Mouse (Mus musculus): ENCODE measurements at regions not wholly inside any gene's neighbourhood (a gene's known extent, or its start where the extent isn't known, plus 50 kb on each side); places are given as distances from the start of the nearest gene placed in this dataset.
A peak's percentile ranks its signal among the peaks of the same experiment; 100 is the strongest.
"Not testable (repeated sequence)": the region's sequence is repeated elsewhere in the genome, so short reads cannot be mapped to it uniquely, and the experiment has no call there.

GRCm38 (mm10) chr13:97365557-97366244 is 124.8 kb downstream of the Enc1 start:
- ATAC-seq (replicated peaks; ENCODE audit: poor library complexity) = peak; percentile 23; the same call in 1 of the 2 replicates

GRCm38 (mm10) chr13:97365004-97365403 is 124.1 kb downstream of the Enc1 start:
- ATAC-seq (replicated peaks; ENCODE audit: poor library complexity) = 0 out of 2 replicates have a peak, but pooled peaks have one; percentile 1

GRCm38 (mm10) chr13:97363765-97364164 is 122.9 kb downstream of the Enc1 start:
- peak; percentile 34; the same call in 1 of the 2 replicates for ATAC-seq (replicated peaks; ENCODE audit: poor library complexity)

GRCm38 (mm10) chr13:97363214-97363613 is 122.3 kb downstream of the Enc1 start:
- no peak for ATAC-seq (replicated peaks; ENCODE audit: poor library complexity)

GRCm38 (mm10) chr13:97360551-97360950 is 119.6 kb downstream of the Enc1 start:
- no peak for ATAC-seq (replicated peaks; ENCODE audit: poor library complexity)

GRCm38 (mm10) chr13:97358781-97359305 is 117.9 kb downstream of the Enc1 start:
- no peak for ATAC-seq (replicated peaks; ENCODE audit: poor library complexity)

- ATAC-seq (replicated peaks; ENCODE audit: poor library complexity) = no peak
Measured at GRCm38 (mm10) chr13:97358261-97358660, 117.4 kb downstream of the Enc1 start.

- ATAC-seq (replicated peaks; ENCODE audit: poor library complexity) = no peak
Measured at GRCm38 (mm10) chr13:97356923-97357807, 116.3 kb downstream of the Enc1 start.

- not testable (repeated sequence) for ATAC-seq (replicated peaks; ENCODE audit: poor library complexity)
Measured at GRCm38 (mm10) chr13:97355411-97355810, 114.5 kb downstream of the Enc1 start.

GRCm38 (mm10) chr13:97347696-97348095 is 106.8 kb downstream of the Enc1 start:
- no peak for ATAC-seq (replicated peaks; ENCODE audit: poor library complexity)

GRCm38 (mm10) chr13:97341218-97341889 is 100.4 kb downstream of the Enc1 start:
- ATAC-seq (replicated peaks; ENCODE audit: poor library complexity) = no peak

GRCm38 (mm10) chr13:97337954-97338353 is 97.0 kb downstream of the Enc1 start:
- no peak for ATAC-seq (replicated peaks; ENCODE audit: poor library complexity)

GRCm38 (mm10) chr13:97337296-97337731 is 96.4 kb downstream of the Enc1 start:
- ATAC-seq (replicated peaks; ENCODE audit: poor library complexity) = no peak

- ATAC-seq (replicated peaks; ENCODE audit: poor library complexity) = no peak
Measured at GRCm38 (mm10) chr13:97333801-97334534, 93.1 kb downstream of the Enc1 start.

- no peak for ATAC-seq (replicated peaks; ENCODE audit: poor library complexity)
Measured at GRCm38 (mm10) chr13:97331072-97331471, 90.2 kb downstream of the Enc1 start.

GRCm38 (mm10) chr13:97321307-97321706 is 80.4 kb downstream of the Enc1 start:
- ATAC-seq (replicated peaks; ENCODE audit: poor library complexity) = not testable (repeated sequence)

- ATAC-seq (replicated peaks; ENCODE audit: poor library complexity) = no peak
Measured at GRCm38 (mm10) chr13:97320756-97321155, 79.9 kb downstream of the Enc1 start.

GRCm38 (mm10) chr13:97320298-97320697 is 79.4 kb downstream of the Enc1 start:
- ATAC-seq (replicated peaks; ENCODE audit: poor library complexity) = no peak

- ATAC-seq (replicated peaks; ENCODE audit: poor library complexity) = no peak
Measured at GRCm38 (mm10) chr13:97317633-97318032, 76.7 kb downstream of the Enc1 start.

Data from megakaryocyte progenitor cell, adult 5-6 weeks (primary cell).